Mouse (Mus musculus) megakaryocyte progenitor cell, adult 5-6 weeks (primary cell): ENCODE results near the gene Ucp3. TPM values are rescaled to one million over a fixed set of nuclear protein-coding genes. Genes with fewer than 3 reads are reported as not detected.

Experiments
- total RNA-seq, 2 experiments: library from RNA; stranded (forward) in 1 of 2; stranded (reverse) in 1 of 2; fragments of 157-497, 149-512 nt in 1 of 2; fragments of 200-1000 nt in 1 of 2; gene quantifications; 2 replicates each; pipeline versions ENCODE4 v1.2.3 to v1.2.4; 2015 to 2017

Gene Ucp3
- total RNA-seq, 2 experiments from 2014 or later, result not detected

Other genes starting within 250 kb of the Ucp3 start
- 8.0 and 12.4 TPM in 2 replicates for gene Pgm2l1, start 245.6 kb upstream of the Ucp3 start, total RNA-seq (2015)
- 6.2 and 10.6 TPM in 2 replicates for gene Pgm2l1, start 245.6 kb upstream of the Ucp3 start, total RNA-seq (2017)
- gene P4ha3, start 187.5 kb upstream of the Ucp3 start, total RNA-seq (2015), result 0.22 TPM in 1 of 2 replicates, not detected in the other
- not detected in 2 replicates for gene P4ha3, start 187.5 kb upstream of the Ucp3 start, total RNA-seq (2017)
- gene C2cd3, start 100.8 kb upstream of the Ucp3 start, total RNA-seq (2015), result 64.0 and 65.5 TPM in 2 replicates
- gene C2cd3, start 100.8 kb upstream of the Ucp3 start, total RNA-seq (2017), result 23.0 and 26.6 TPM in 2 replicates
- gene Ppme1, start 100.7 kb upstream of the Ucp3 start, total RNA-seq (2015), result 13.5 and 17.6 TPM in 2 replicates
- 39.5 and 43.5 TPM in 2 replicates for gene Ppme1, start 100.7 kb upstream of the Ucp3 start, total RNA-seq (2017)
- 208 and 232 TPM in 2 replicates for gene Ucp2, start 20.3 kb downstream of the Ucp3 start, total RNA-seq (2015)
- 90.4 and 97.3 TPM in 2 replicates for gene Ucp2, start 20.3 kb downstream of the Ucp3 start, total RNA-seq (2017)
- gene Dnajb13, start 42.0 kb downstream of the Ucp3 start, total RNA-seq (2015), result not detected in 2 replicates
- gene Dnajb13, start 42.0 kb downstream of the Ucp3 start, total RNA-seq (2017), result 0.17 TPM in 1 of 2 replicates, not detected in the other
- gene Coa4, start 64.1 kb downstream of the Ucp3 start, total RNA-seq (2015), result 10.7 and 21.3 TPM in 2 replicates
- gene Coa4, start 64.1 kb downstream of the Ucp3 start, total RNA-seq (2017), result 11.6 and 13.0 TPM in 2 replicates
- gene Rab6a, start 134.4 kb downstream of the Ucp3 start, total RNA-seq (2015), result 74.1 and 84.7 TPM in 2 replicates
- gene Rab6a, start 134.4 kb downstream of the Ucp3 start, total RNA-seq (2017), result 61.0 and 61.8 TPM in 2 replicates
- gene Mrpl48, start 135.3 kb downstream of the Ucp3 start, total RNA-seq (2015), result 60.1 and 76.3 TPM in 2 replicates
- gene Mrpl48, start 135.3 kb downstream of the Ucp3 start, total RNA-seq (2017), result 91.0 and 99.4 TPM in 2 replicates
- not detected in 2 replicates for gene Plekhb1, start 189.4 kb downstream of the Ucp3 start, total RNA-seq (2015)
- not detected in 2 replicates for gene Plekhb1, start 189.4 kb downstream of the Ucp3 start, total RNA-seq (2017)
- 18.9 and 24.2 TPM in 2 replicates for gene Fam168a, start 233.6 kb downstream of the Ucp3 start, total RNA-seq (2015)
- 6.3 and 7.9 TPM in 2 replicates for gene Fam168a, start 233.6 kb downstream of the Ucp3 start, total RNA-seq (2017)